ENCODE assay signal across 12 mouse cellular contexts in genomic region chr7:135144731-135145130, GRCm38 (mm10).
"Had no signal": no experiment of that assay in that cellular context is flagged by ENCODE, and none has a peak within 500 bp of the region (broad histone marks: within the 10 kb centered on the region; RNA-seq: fewer than 3 reads in every experiment).

No protein-coding gene starts in this region.

- DNase-seq: left cerebral cortex, postnatal 4 days; liver; liver, embryonic 13.5 days; liver, postnatal 0 days; lung, adult 18-20 months; lung, adult 2 months; lung, embryonic 14.5 days; lung, postnatal 10 days; lung, postnatal 14 days; lung, postnatal 36 days; lung, postnatal 4 days; midbrain, embryonic 14.5 days had no signal
